Mouse (Mus musculus): ENCODE results near the gene Gm11146. TPM values are rescaled to one million over a fixed set of nuclear protein-coding genes. Genes with fewer than 3 reads are reported as not detected.

Gm11146 gene
- polyA plus RNA-seq, 2 experiments from 2014 or later = not detected

DNA sequence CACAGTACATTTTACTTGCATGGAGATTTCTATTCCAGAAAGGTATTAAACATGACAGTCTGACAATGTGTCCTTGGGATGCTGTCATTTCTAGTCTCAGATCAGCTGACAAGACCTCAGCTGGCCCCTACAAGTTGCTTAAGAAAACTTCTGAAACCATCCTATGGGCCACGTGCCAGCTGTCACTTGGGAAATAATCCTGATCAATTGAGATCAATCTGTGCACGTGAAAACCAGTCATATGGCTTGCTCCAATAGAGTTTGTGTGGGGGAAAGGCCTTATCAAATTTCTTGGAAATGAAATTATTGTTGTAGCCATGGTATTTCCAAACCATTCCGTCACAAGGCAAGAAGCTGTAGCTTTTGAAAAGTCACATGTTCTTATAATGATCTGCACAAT, 50.8 kb downstream of the Gm11146 start:
- no peak for ATAC-seq

Data from activated CD4-positive, CD25-positive, alpha-beta regulatory T cell, adult 4 months (primary cell).